Mouse (Mus musculus) small intestine, adult 2 months (tissue): ENCODE results near the gene Map2k5. TPM values are rescaled to one million over a fixed set of nuclear protein-coding genes. Genes with fewer than 3 reads are reported as not detected.
A peak's percentile ranks its signal among the peaks of the same experiment; 100 is the strongest.

Experiments
- H3K27ac ChIP-seq: fragments of 200-500 bp; 2 replicates; pipeline ENCODE4 v1.5.1; 2012; ENCODE audit warnings: low read depth, low read length, control low read depth, inconsistent platforms; ENCODE audit not compliant: insufficient read depth
- H3K27me3 ChIP-seq: fragments of 200-500 bp; 2 replicates; pipeline ENCODE4 v1.6.1; 2012; ENCODE audit warnings: mild to moderate bottlenecking, moderate library complexity, low read length, inconsistent platforms; ENCODE audit not compliant: control insufficient read depth, insufficient read depth
- H3K36me3 ChIP-seq: fragments of 200-500 bp; 2 replicates; pipeline ENCODE4 v1.6.1; 2012; ENCODE audit warnings: mild to moderate bottlenecking, low read length, control low read depth, inconsistent platforms; ENCODE audit not compliant: control insufficient read depth, insufficient read depth
- H3K4me1 ChIP-seq: fragments of 200-500 bp; 2 replicates; pipeline ENCODE4 v1.6.1; 2012; ENCODE audit warnings: low read length, inconsistent platforms, mixed read lengths; ENCODE audit not compliant: control insufficient read depth, insufficient read depth, insufficient read length
- H3K4me3 ChIP-seq: fragments of 200-500 bp; 2 replicates; pipeline ENCODE4 v1.5.1; 2012; ENCODE audit warnings: low read depth, mild to moderate bottlenecking, control low read depth, inconsistent platforms, low read length, moderate library complexity
- CTCF ChIP-seq: fragments of 200-500 bp; IDR thresholded peaks from 2 replicates; pipeline ENCODE4 v1.5.1; 2012; ENCODE audit warnings: low read depth, mild to moderate bottlenecking, control low read depth, inconsistent platforms, low read length, moderate library complexity, mixed read lengths; ENCODE audit not compliant: insufficient replicate concordance, insufficient read length; ENCODE audit errors: extremely low read depth
- POLR2A ChIP-seq: fragments of 200-500 bp; IDR thresholded peaks from 2 replicates; pipeline ENCODE4 v1.6.1; 2012; ENCODE audit warnings: low read depth, mild to moderate bottlenecking, control low read depth, inconsistent platforms, low read length, moderate library complexity
- WGBS: fragments of 180-500 bp; shearing (Covaris S2); methylation state at CpG from one replicate; pipeline ENCODE4 v1.1.7; 2018; 5-methylcytosine and 5-hydroxymethylcytosine counted together
- polyA plus RNA-seq: library from polyadenylated mRNA; depleted of rRNA; stranded (reverse); fragments of >200 nt; gene quantifications from 2 replicates; pipeline ENCODE4 v1.2.3, GENCODE M21; 2012; rRNA removed

Map2k5 gene
- 11.8 and 26.7 TPM in 2 replicates for polyA plus RNA-seq

DNA sequence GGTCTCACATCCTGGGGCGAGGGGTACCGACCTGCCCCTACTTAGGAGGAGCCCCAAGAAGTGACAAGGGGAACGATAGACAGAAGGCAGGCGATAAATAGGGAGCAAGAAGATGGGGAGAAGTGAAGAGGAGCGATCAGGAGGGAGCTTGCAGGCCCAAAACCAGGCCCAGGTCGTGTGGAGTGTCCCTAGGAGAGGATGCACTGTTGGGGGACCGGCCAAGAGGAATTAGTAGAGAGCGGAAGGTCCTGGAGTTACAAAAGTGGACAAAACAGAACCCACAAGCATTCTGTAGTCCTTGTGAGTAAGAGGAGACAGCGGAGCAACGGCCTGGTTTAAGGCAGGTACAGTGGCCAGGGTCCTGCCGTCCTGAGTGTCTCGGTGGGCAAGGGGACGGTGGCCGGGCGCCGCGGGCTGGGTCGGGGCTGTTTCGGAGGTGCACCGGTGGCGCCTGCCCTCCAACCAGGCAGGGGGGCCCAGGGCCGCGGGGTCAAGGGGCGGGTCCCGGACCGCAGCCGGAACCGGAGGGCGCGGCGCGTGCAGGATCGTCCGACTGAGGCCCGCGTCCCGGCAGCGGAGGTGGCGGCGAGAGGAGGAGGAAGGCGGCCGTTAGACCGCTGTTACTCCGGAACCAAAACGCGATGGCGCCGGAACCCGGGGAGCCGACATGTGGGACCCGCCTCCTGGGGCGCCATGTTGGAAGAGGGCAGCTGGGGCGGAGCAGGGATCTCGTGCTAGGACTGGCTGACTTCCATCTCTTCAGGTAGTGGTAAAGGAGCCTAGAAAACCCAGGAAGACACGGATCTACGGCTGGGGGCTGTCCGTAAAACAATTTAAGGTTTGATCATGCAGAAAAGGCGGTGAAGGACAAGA lies at the start of gene Map2k5:
Map2k5 (minus strand) TSS at position 633 of the 873 bp plus-strand sequence.
- H3K27me3 ChIP-seq, result no peaks in the 10 kb centered on the region
- TF ChIP-seq CTCF, result peak; percentile 8; the same call in 1 of the 2 replicates
- TF ChIP-seq POLR2A, result no peak; the same call in 1 of the 2 replicates
- 1% methylated on average over 58 of the region's 58 CpGs for WGBS
- peak within 1 kb of the TSS; percentile 90 for H3K4me3 ChIP-seq
- H3K4me1 ChIP-seq, result peaks cover 3% of the 10 kb centered on the region; the same call in 1 of the 2 replicates
- peaks cover 3% of the 10 kb centered on the region; the same call in 1 of the 2 replicates for H3K36me3 ChIP-seq
- peak within 1 kb of the TSS; percentile 44 for H3K27ac ChIP-seq

DNA sequence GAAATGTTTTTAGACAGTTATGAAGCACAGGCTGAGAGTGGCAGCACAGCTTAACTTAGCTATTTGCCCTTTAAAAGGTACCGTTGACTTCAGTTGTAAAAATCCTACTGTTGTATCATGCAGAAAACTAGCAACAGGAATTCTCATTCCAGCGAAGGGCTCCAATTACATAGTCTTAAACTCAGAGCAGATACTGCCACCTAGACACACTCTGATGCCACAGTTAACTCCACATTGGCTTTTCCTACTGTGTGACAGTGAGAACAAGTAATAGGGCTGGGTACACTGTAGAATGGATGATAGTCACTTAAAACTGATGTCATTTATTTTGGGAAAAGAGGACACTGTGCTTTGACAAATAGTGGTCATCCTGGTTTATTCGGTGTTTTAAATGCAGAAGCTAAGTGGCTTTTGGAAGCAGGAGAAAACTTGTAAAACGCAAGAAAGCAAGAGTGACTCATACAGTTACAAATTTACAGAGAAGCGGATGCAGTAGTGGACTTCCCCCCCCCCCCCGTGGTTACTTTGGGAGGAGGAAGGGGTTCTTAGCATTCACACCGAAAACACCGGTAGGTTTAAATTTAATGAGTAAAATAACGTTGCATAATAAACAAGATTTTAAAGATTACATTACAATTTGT lies 43.5 kb upstream of the Map2k5 start:
- Histone ChIP-seq H3K27me3 (no peaks in the 10 kb centered on the region), H3K4me1 (no peaks in the 10 kb centered on the region), H3K4me3 (no peak overlapping the region), H3K27ac (no peak overlapping the region), H3K36me3 (no peaks in the 10 kb centered on the region)
- WGBS, result 33% methylated on average over 9 of the region's 9 CpGs
- TF ChIP-seq POLR2A (no peak), CTCF (no peak)

- no peak for TF ChIP-seq CTCF
- no peak for TF ChIP-seq POLR2A
- H3K36me3 ChIP-seq, result no peaks in the 10 kb centered on the region
- H3K27ac ChIP-seq, result no peak overlapping the region
- WGBS, result 83% methylated on average over 6 of the region's 6 CpGs
- no peaks in the 10 kb centered on the region for H3K27me3 ChIP-seq
- H3K4me3 ChIP-seq, result no peak overlapping the region
- no peaks in the 10 kb centered on the region for H3K4me1 ChIP-seq
These were observed 42.7 kb upstream of the Map2k5 start for GRCm38 (mm10) chr9:63420396-63420795.

DNA sequence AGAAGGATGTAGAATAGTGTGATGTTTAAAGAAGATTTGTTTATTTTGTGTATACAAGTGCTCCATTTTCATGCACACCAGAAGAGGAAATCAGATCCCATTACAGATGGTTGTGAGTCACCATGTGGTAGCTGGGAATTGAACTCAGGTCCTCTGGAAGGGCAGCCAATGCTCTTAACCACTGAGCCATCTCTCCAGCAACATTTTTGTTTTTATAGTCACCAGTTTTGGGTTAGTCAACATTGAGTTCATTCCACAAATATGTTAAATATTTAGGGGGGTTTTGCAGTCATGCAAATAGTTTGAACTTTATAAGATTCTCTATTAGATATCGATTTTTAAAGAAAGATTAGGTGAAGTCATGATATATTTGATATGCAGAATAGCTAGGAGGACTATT lies 22.5 kb upstream of the Map2k5 start:
- TF ChIP-seq POLR2A, result no peak
- TF ChIP-seq CTCF, result no peak
- Histone ChIP-seq H3K4me3 (no peak overlapping the region), H3K27ac (no peak overlapping the region), H3K4me1 (peaks cover 3% of the 10 kb centered on the region; the same call in 1 of the 2 replicates), H3K27me3 (no peaks in the 10 kb centered on the region), H3K36me3 (peaks cover 2% of the 10 kb centered on the region; the same call in 1 of the 2 replicates)
- 89% methylated on average over 1 of the region's 1 CpGs for WGBS

GRCm38 (mm10) chr9:63399463-63399815 lies 21.7 kb upstream of the Map2k5 start:
- no peak for TF ChIP-seq CTCF
- TF ChIP-seq POLR2A, result no peak
- Histone ChIP-seq H3K36me3 (peaks cover 2% of the 10 kb centered on the region; the same call in 1 of the 2 replicates), H3K4me1 (peaks cover 3% of the 10 kb centered on the region; the same call in 1 of the 2 replicates), H3K27ac (peak overlapping the region; percentile 65), H3K27me3 (no peaks in the 10 kb centered on the region), H3K4me3 (peak overlapping the region; percentile 78)
- WGBS, result 3% methylated on average over 8 of the region's 8 CpGs

DNA sequence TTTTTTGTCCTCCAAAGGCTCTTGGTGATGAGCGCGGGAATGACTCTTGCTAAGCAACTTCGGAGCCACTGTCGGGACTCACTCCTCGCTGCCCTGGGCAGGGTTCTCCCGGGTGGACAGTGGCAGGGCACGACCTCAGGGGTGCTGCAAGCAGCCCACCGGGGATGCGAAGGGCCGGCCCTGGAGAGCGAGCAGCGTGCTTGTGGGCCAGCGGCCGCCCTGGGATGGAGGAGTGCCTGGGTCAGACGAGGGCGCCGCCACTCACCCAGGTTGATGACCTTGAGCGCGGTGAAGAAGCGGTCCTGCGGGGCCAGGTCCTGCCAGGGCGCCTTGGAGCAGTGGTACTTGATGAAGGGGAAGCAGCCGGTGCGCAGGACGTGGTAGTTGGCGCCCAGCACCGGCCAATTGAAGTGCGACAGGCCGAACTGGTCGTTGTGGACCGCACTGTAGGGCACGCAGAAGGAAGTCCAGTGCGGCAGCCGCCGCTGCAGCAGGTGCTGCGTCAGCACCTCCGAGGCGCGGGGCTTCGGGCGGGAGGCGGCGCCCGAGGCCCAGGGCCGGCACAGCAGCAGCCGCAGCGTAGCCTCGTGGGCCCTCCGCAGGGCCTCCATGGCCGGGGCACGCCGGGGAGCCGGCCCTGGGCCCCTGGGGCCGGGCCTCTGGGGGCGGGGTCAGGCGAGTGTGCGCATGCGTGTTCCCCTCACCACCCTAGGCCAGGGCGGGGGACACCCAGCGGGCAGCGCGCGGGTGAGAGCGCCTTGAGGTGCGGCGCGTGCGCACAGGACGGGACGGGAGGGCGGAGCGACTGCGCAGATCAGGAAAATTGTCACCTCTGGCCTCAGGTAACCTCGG lies 21.1 kb upstream of the Map2k5 start, which contains the start of gene 2300009A05Rik:
2300009A05Rik (minus strand) TSS at position 636 of the 852 bp plus-strand sequence.
- under 1% methylated on average over 74 of the region's 74 CpGs for WGBS
- peaks cover 3% of the 10 kb centered on the region; the same call in 1 of the 2 replicates for H3K36me3 ChIP-seq
- TF ChIP-seq POLR2A (peak; percentile 82), CTCF (peak; percentile 5; the same call in 1 of the 2 replicates)

More for the DNA sequence above, 21.1 kb upstream of the Map2k5 start, which contains the start of gene 2300009A05Rik:
- Histone ChIP-seq H3K27me3 (no peaks in the 10 kb centered on the region), H3K4me3 (peak within 1 kb of the TSS; percentile 78), H3K4me1 (peaks cover 3% of the 10 kb centered on the region; the same call in 1 of the 2 replicates), H3K27ac (peak within 1 kb of the TSS; percentile 85)
